Mouse (Mus musculus): ENCODE data around the gene Olfr1298. TPM values are rescaled to one million over a fixed set of nuclear protein-coding genes. Genes with fewer than 3 reads are reported as not detected.

The Olfr1298 gene
- polyA plus RNA-seq (2014; fragmentation: Nextera tagmentation; extraction: Ambion mirVana) = not detected in 2 replicates

DNA sequence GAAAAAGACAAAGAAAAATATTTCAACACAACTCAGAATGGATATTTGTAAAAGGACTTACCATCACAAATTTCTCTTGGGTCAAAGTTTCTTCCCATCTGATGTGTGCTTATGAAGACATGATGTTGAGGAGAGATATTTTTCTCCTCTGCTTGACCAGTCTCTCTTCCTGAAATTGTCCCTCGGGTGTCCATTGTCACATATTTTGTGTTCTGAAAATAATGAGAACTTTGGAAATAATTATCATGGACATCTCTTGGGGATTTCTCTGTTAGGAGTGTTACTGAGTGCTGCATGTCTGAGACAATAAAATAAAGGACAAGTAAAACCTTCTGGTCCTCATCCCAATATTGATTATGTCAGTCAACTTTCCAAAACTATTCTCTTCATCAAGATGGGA is at the start of gene Olfr1298:
TSS of gene Olfr1298 (minus strand) at position 101 of the 400 bp plus-strand sequence.
- H3K27ac ChIP-seq (replicated peaks; ENCODE audit: low read depth, low read length) = no peak within 1 kb of the TSS
- H3K27me3 ChIP-seq (ENCODE audit: control insufficient read depth, insufficient read depth, low read length) = no peaks in the 10 kb centered on the region
- no peaks in the 10 kb centered on the region for H3K9me3 ChIP-seq (replicated peaks; ENCODE audit: control insufficient read depth, low read length)
- H3K4me1 ChIP-seq (ENCODE audit: control insufficient read depth, insufficient read depth, low read length) = no peaks in the 10 kb centered on the region
- H3K36me3 ChIP-seq (replicated peaks; ENCODE audit: control insufficient read depth, insufficient read depth, low read depth, low read length) = no peaks in the 10 kb centered on the region
- DNase-seq (ENCODE audit: low spot score) (no peak), ATAC-seq (replicated peaks; ENCODE audit: insufficient number of reproducible peaks, low FRiP score, low TSS enrichment, low read depth) (no peak)
- 82% methylated on average over 1 of the region's 1 CpGs for WGBS
- H3K4me2 ChIP-seq (ENCODE audit: low read depth, low read length) = no peak within 1 kb of the TSS
- H3K4me3 ChIP-seq (ENCODE audit: low read depth, low read length) = no peak within 1 kb of the TSS
- no peak within 1 kb of the TSS for H3K9ac ChIP-seq (replicated peaks; ENCODE audit: low read length)

DNA sequence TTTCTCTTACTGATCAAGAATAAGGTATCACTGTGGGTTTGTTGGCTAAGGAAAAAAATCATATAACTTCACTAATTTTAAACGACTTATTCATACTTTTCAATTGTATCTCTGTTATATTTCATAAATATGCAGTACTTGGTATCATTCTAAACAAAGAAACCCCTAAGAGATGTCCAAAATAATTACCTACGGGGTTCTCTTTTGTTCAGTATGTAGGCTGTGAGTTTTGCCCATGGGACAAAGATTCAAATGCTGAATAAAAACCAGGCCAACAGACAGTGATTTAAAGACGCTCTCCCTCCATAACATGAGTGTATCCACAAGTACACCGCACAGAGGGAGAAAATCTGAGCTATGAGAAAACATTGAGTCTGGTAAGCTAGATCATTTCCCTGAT is 12.1 kb upstream of the Olfr1298 start, which contains the start of gene Olfr1299:
TSS of gene Olfr1299 (plus strand) at position 301 of the 400 bp plus-strand sequence.
- Histone ChIP-seq H3K4me3 (ENCODE audit: low read depth, low read length) (no peak within 1 kb of the TSS), H3K4me1 (ENCODE audit: control insufficient read depth, insufficient read depth, low read length) (no peaks in the 10 kb centered on the region), H3K9ac (replicated peaks; ENCODE audit: low read length) (no peak within 1 kb of the TSS), H3K27ac (replicated peaks; ENCODE audit: low read depth, low read length) (no peak within 1 kb of the TSS), H3K9me3 (replicated peaks; ENCODE audit: control insufficient read depth, low read length) (no peaks in the 10 kb centered on the region), H3K36me3 (replicated peaks; ENCODE audit: control insufficient read depth, insufficient read depth, low read depth, low read length) (no peaks in the 10 kb centered on the region), H3K4me2 (ENCODE audit: low read depth, low read length) (no peak within 1 kb of the TSS), H3K27me3 (ENCODE audit: control insufficient read depth, insufficient read depth, low read length) (no peaks in the 10 kb centered on the region)
- ATAC-seq (replicated peaks; ENCODE audit: insufficient number of reproducible peaks, low FRiP score, low TSS enrichment, low read depth) (no peak), DNase-seq (ENCODE audit: low spot score) (no peak)
- 81% methylated on average over 4 of the region's 4 CpGs for WGBS

DNA sequence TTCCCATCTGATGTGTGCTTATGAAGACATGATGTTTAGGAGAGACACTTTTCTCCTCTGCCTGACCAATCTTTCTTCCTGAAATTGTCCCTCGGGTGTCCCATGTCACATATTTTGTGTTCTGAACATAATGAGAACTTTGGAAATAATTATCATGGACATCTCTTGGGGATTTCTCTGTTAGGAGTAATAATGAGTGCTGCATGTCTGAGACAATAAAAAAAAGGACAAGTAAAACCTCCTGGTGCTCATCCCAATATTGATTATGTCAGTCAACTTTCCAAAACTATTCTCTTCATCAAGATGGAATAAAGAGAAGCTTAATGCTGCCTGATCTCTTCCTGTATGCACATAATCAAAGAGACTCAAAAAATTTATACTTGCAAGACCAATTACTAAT is 22.6 kb downstream of the Olfr1298 start, which contains the start of gene Olfr1297:
TSS of gene Olfr1297 (minus strand) at position 101 of the 400 bp plus-strand sequence.
- no peak within 1 kb of the TSS for H3K4me2 ChIP-seq (ENCODE audit: low read depth, low read length)
- no peak within 1 kb of the TSS for H3K9ac ChIP-seq (replicated peaks; ENCODE audit: low read length)
- ATAC-seq (replicated peaks; ENCODE audit: insufficient number of reproducible peaks, low FRiP score, low TSS enrichment, low read depth) (no peak), DNase-seq (ENCODE audit: low spot score) (no peak)
- H3K27ac ChIP-seq (replicated peaks; ENCODE audit: low read depth, low read length) = no peak within 1 kb of the TSS
- WGBS = 84% methylated on average over 1 of the region's 1 CpGs
- H3K4me3 ChIP-seq (ENCODE audit: low read depth, low read length) = no peak within 1 kb of the TSS
- no peaks in the 10 kb centered on the region for H3K36me3 ChIP-seq (replicated peaks; ENCODE audit: control insufficient read depth, insufficient read depth, low read depth, low read length)
- H3K4me1 ChIP-seq (ENCODE audit: control insufficient read depth, insufficient read depth, low read length) = no peaks in the 10 kb centered on the region
- H3K27me3 ChIP-seq (ENCODE audit: control insufficient read depth, insufficient read depth, low read length) = no peaks in the 10 kb centered on the region
- no peaks in the 10 kb centered on the region for H3K9me3 ChIP-seq (replicated peaks; ENCODE audit: control insufficient read depth, low read length)

Other genes with a start within 250 kb of the Olfr1298 start
- gene Olfr1286, start 226.1 kb downstream of the Olfr1298 start, polyA plus RNA-seq (2014; fragmentation: Nextera tagmentation; extraction: Ambion mirVana) = not detected in 2 replicates
- gene Olfr1287, start 200.1 kb downstream of the Olfr1298 start, polyA plus RNA-seq (2014; fragmentation: Nextera tagmentation; extraction: Ambion mirVana) = not detected in 2 replicates
- not detected in 2 replicates for gene Olfr1288, start 175.1 kb downstream of the Olfr1298 start, polyA plus RNA-seq (2014; fragmentation: Nextera tagmentation; extraction: Ambion mirVana)
- gene Olfr1289, start 168.4 kb downstream of the Olfr1298 start, polyA plus RNA-seq (2014; fragmentation: Nextera tagmentation; extraction: Ambion mirVana) = not detected in 2 replicates
- gene Olfr1290, start 155.4 kb downstream of the Olfr1298 start, polyA plus RNA-seq (2014; fragmentation: Nextera tagmentation; extraction: Ambion mirVana) = not detected in 2 replicates
- gene Olfr1291-ps1, start 152.0 kb downstream of the Olfr1298 start, polyA plus RNA-seq (2014; fragmentation: Nextera tagmentation; extraction: Ambion mirVana) = not detected in 2 replicates
- gene Olfr1293-ps, start 124.0 kb downstream of the Olfr1298 start, polyA plus RNA-seq (2014; fragmentation: Nextera tagmentation; extraction: Ambion mirVana) = not detected in 2 replicates
- not detected in 2 replicates for gene Olfr1294, start 108.9 kb downstream of the Olfr1298 start, polyA plus RNA-seq (2014; fragmentation: Nextera tagmentation; extraction: Ambion mirVana)
- not detected in 2 replicates for gene Olfr1295, start 79.5 kb downstream of the Olfr1298 start, polyA plus RNA-seq (2014; fragmentation: Nextera tagmentation; extraction: Ambion mirVana)
- not detected in 2 replicates for gene Olfr1297, start 22.7 kb downstream of the Olfr1298 start, polyA plus RNA-seq (2014; fragmentation: Nextera tagmentation; extraction: Ambion mirVana)
- not detected in 2 replicates for gene Olfr1299, start 12.2 kb upstream of the Olfr1298 start, polyA plus RNA-seq (2014; fragmentation: Nextera tagmentation; extraction: Ambion mirVana)
- gene Olfr1301, start 101.8 kb upstream of the Olfr1298 start, polyA plus RNA-seq (2014; fragmentation: Nextera tagmentation; extraction: Ambion mirVana) = not detected in 2 replicates
- not detected in 2 replicates for gene Olfr1302, start 128.2 kb upstream of the Olfr1298 start, polyA plus RNA-seq (2014; fragmentation: Nextera tagmentation; extraction: Ambion mirVana)
- not detected in 2 replicates for gene Olfr1303, start 171.1 kb upstream of the Olfr1298 start, polyA plus RNA-seq (2014; fragmentation: Nextera tagmentation; extraction: Ambion mirVana)
- gene Olfr1305, start 227.9 kb upstream of the Olfr1298 start, polyA plus RNA-seq (2014; fragmentation: Nextera tagmentation; extraction: Ambion mirVana) = not detected in 2 replicates

Measured in embryonic facial prominence, embryonic 11.5 days (tissue).